Mouse (Mus musculus) frontal cortex, postnatal 14 days (tissue): ENCODE measurements around the gene Gskip.

Experiments
- DNase-seq, 2 experiments: peaks; one replicate each; pipeline ENCODE4 v3.0.0; 2022; ENCODE audit warnings: low spot score in 2 of 2

The Gskip gene

DNA sequence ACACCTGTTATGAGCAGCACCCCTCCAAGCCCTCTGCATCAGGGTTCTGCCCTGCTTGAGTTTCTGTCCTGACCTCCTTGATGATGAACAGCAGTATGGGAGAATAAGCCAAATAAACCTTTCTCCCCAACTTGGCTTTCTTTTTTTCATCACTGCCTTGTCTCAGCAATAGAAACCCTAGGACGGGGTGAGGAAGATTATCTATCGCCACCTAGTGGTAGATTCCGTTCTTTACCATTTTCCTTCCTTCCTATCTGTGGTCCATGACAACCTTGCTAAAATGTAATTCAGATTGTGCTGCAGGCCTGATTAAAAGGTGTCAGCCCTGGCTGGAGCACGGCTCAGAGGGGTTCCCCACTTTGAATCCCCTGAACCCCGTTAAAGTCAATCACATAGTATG is 38.0 kb downstream of the Gskip start:
- no peak for DNase-seq

DNA sequence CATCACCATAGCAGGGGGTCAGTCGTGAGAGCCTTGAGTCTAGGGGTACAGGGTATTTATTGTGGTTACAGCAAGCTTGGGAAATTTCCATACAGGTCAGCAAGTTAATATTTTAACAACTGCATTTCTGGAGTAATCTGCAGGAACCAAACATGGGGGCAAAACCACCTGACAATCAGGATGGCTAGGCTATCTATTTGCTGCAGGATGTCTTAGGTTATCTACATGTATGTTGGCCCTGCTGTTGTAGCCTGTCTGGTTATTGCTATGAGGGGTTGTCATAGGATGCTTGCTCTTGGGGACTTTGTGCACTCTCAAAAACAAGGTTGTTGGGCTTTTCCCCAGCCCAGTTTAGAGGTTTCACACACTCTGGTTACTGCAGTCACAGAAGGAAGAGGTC is 40.0 kb downstream of the Gskip start:
- DNase-seq: no peak

DNA sequence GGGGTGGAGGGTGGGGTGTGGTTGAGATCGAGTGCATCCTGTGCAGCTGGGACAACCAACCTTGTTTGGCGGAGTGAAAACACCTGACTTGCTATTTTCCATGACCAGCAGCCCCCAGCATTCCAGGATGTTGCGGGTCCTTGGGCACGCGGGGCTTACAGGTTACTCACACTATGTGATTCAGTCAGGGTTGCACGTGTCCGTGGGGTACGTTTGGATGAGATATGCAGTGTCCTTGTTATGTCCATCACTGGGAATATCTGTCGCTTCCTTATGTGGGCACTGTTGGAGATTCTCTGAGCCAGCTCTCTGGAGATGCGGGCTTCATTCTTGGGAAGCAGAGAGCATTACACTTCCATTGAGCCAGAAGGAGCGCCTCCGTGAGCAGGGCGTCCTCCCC is 41.1 kb downstream of the Gskip start:
- DNase-seq: no peak

DNA sequence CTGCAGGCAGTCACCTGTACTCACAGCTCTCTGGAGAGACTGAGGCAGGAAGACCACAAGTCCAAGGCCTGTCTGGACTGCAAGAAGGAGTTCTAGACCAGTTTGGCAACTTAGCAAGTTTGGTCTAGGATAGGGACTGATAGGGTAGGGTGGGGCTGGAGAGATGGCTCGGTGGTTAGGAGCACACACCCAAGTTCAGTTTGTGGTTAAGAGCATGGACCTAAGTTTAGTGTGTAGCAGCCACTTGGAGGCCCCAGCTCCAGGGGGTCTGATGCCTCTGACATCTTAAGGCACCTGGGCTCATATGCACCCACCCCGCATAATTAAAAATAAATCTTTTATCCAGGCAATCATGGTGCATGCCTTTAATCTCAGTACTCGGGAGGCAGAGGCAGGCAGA is 42.6 kb downstream of the Gskip start:
- DNase-seq: no peak

DNA sequence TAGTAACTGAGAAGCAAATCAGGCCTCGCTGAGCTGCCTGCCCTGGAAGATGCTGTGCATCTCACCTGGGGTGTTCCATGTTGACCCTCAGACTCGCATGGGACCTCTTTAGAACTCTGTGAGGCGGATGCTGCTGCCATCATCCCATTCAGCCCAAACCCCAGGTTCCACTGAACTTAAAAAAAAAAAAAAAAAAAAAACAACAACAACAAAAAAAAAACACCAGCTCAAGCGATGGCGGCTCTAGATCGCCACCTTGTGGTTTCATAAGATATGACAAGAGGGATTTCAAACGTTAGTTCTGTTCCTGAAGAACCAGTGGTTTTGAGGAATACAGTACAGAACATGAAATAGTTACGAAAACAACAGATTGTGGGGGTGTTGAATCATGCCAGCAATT is 43.3 kb downstream of the Gskip start:
- DNase-seq: no peak

DNA sequence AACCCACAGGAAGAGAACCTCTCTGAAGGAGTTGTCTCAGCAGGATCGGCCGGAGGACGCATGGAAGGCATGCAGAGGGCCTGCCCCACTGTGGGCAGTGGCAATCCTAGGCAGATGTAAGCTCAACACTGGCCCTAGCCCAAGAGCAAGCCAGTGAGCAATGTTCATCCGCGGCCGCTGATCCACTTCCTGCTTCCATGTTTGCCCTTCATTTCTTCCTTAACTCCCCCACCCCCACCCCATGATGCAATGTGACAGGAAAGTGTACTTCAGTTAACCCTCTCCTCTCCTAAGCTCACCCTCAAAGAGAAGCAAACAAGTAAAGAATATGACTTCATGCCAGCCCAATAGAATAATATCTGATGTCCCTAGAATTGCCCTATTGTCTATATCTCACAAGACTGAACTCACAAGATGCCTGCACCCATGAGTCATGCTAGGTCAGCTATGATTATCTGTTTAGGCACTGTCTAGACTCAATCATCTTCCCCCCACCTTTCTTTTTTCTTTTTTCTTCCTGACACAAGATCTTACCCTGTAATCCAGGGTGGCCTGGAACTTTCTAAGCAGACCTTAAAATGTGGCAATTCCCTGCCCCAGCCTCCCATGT is 46.3 kb downstream of the Gskip start:
- DNase-seq: no peak

DNA sequence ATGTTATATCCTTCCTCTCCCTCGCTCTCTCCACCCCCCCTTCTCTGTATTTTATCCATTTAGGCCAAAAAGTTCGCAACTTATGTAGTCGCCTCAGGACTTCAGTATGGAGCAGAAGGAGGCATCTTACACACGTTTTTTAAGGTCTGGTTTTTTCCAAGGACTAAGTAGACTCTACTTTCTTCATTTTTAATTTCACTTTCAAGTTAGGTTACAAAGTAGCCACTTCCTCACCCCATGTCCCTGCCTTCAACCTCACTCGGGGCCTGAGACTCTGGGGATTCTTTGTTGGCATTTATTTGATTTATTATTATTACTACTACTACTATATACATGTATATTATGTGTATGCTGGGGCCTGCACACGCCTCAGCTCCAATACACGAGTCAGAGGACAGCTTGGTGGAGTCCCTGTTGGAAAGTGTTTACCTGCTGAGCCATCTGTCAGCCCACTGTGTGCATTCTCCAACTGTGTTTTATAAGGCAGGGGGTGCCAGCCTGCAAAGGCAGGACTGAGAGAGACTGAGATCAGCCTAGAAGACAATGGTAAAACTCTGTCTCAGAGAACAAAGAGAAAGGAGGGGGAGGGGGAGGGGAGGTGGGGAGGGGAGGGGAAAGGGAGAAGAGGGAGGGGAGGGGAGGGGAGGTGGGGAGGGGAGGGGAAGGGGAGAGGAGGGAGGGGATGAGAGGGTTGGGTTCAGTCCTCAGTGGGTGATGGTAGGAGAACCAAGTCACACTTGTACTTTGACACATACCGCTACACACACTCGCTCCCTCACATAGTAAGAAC is 48.9 kb downstream of the Gskip start:
- no peak for DNase-seq

DNA sequence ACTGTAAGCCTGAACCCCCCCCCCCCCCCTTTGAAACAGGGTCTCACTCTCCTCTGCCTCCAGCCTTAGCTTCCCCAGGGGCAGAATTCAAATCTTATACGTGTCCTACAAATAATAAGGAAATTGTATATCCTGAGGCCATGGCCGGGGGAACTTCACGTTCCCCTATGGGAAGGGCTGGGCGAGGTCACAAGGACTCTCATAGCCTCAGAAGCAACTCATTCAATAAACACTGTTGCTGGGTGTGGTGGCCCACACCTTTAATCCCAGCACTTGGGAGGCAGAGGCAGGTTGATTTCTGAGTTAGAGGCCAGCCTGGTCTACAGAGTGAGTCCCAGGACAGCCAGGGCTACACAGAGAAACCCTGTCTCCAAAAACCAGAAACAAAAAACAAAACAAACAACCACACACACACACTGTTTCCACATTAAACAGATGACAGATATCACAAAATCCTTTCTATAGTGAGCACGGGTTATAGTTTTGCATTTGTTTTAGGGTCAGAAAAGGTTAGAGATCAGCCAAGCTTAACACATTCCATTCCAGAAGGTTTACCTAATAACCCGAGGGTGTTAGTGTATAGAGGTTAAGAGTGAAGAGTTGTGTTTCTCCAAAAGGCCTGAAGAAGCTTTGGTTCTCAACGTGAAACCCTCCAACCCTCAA is 50.7 kb downstream of the Gskip start:
- DNase-seq: no peak

DNA sequence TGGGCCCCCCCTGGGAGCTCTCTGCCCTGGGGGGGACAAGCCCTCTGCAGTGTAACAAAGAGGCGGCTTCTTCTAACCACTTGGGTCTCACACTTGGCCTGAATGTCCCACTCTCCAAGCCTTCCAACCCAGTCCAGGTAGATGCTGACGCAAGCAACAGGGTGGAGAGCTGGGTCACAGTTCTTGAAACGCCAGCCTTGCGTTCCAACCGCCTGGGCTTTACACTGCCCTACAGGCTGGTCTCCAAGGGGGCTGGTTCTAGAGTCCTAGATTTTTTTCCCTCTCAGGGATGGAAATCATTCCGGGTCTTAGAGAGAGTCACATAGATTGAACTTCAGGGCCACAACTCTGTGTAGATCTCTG is 51.2 kb downstream of the Gskip start:
- no peak for DNase-seq

DNA sequence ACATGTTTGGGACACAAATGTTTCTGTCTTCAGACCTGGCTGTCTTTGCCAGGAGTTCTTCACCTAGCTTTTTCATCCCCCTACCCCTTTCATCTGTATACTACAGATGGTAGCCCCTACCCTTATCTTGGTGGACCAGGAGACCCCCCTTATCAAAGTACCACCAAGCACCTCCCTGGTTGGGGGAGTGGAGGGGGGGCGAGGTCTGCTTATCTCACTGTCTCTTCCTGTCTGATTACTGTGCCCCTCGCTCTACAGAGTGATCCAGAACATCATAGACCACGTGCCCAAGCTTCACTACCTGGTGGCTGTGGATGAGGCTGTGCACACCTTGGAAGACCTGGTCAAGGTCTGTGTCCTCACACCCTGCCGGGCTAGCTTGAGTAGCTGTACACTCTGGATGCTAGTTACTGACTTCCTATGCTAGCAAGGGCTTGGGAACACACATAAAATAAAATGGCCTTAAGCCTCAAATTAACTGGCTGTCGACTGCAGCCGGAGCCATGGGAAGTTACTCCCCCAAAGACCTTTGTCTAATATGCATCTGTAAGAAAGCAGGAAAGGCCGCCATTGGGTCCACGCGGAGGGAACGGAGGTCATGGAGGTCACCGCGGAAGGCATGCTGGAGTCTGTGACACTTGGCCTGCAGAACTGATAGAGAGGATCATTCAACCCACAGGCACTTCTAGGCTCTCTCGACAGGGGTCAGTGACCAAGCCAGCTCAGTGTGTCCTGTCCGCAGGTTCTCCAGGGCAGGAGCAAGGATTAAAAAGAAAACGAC is 53.9 kb downstream of the Gskip start:
- no peak for DNase-seq

DNA sequence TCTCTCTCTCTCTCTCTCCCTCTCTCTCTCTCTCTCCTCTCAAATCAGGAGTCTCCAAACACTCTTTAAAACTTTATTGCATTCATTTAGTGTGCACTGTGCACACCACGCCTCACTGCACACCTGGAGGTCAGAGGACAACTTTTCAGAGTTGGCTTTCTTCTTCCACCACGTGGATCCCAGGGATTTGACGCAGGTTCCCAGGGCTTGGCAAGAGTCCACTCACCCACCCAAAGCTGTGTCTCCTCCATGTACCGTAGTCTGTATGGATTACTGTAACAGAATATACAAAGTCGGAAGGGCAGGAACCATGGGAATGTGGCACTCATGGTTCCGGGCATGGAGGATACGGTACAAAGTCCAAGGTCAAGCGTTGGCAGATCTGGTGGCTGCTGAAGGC is 55.0 kb downstream of the Gskip start:
- DNase-seq: no peak

DNA sequence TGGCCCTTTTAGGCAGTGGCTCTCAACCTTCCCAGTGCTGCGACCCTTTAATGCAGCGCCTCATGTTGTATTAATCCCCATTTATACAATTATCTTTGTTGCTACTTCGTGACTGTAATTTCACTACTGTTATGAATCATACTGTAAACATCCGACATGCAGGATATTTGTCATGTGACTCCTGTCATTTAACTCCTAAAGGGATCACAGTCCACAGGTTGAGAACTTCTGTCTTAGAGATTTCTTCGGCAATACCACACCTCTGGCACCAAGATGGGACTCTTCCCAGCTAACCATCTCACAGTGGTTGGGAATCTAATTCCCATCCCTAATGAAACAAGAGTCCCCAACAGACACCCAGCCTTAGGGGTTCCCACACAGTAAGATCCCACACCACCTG is 63.5 kb downstream of the Gskip start:
- no peak for DNase-seq
